Mouse (Mus musculus) urinary bladder, postnatal 25 days (tissue): ENCODE data around the gene 5730522E02Rik.
"Not testable (repeated sequence)": the region's sequence is repeated elsewhere in the genome, so short reads cannot be mapped to it uniquely, and the experiment has no call there.

Experiments used
- DNase-seq: peaks from one replicate; pipeline ENCODE4 v3.0.0; 2022; ENCODE audit warnings: low spot score

Gene 5730522E02Rik

DNA sequence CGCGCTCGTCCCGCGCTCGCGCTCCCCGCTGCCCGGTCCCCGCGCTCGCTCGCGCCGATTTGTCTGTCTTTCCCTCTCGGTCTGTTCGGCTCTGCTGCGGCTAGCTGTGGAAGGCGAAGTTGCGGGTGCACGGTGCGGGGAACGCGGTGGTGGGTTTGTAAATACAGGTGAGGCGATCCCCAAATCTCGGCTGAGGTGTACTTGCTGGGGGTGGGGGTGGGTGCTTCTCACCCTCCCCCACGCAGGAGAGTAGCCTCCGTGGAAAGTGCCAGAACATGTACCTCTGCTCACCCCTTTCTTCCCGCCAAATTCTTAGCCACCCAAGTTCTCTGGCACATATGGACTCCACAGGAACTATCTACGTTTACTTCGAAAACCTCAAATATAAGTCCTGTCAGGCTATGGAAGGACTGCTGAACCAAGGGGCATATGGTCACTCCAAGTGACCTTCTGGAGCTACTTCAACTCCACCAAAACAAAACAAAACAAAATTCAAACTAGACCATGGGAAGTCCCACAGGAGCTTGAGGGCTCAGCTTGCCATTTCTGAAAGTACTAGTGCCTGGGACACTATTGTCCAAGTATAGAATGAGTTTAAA, at the start of gene 5730522E02Rik:
5730522E02Rik (minus strand) TSS at position 182 of the 599 bp plus-strand sequence.
- no peak for DNase-seq

DNA sequence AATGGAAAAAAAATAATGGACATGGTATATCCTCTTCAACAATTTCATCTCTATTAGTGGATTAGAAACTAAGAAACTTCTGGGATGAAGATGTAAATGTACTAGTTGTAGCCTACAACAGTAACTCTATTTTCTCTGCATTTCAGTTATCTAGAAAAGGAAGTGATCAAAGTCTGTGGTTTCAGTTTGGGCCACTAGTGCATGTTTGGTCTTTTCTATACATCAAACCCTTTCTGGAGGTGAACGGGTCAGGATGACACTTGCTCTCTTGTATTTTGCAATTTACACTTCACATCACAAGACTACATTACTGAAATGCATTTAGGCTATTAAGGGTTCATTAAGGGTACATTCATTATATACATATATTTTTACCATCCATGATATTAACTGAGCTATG, 26.0 kb upstream of the 5730522E02Rik start:
- no peak for DNase-seq

DNA sequence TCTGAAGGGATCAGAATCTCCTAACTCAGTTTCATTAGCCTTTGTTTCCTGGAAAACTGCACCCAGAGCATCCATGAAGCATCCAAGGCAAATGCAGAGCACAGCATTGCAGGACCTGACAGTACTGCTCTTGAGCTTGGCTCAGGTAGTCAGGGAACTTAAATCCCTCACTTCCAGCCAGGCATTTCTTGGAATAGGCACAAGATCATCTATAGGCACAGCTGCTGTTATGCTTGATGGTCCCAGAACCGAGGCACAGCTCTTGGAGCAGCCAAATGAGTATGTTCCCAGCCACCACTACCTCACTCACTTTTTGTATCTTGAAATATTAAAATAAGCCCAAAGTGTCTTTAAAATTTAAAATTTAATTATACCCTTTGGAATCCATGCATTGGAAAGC, 19.3 kb upstream of the 5730522E02Rik start:
- no peak for DNase-seq

DNA sequence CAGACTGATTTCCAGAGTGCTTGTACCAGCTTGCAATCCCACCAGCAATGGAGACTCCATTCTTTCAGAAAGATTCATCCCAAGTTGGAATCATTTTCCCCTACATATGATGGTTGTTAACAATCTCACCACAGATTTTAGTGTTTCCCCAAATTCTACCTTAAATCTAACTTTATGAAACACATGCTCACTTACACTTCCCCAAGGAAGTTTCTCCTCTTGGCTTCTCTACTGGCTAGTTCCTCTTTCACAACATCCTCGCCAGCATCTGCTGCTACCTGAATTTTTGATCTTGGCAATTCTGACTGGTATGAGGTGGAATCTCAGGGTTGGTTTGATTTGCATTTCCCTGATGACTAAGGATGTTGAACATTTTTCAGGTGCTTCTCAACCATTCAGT, 3.1 kb upstream of the 5730522E02Rik start:
- DNase-seq: not testable (repeated sequence)

DNA sequence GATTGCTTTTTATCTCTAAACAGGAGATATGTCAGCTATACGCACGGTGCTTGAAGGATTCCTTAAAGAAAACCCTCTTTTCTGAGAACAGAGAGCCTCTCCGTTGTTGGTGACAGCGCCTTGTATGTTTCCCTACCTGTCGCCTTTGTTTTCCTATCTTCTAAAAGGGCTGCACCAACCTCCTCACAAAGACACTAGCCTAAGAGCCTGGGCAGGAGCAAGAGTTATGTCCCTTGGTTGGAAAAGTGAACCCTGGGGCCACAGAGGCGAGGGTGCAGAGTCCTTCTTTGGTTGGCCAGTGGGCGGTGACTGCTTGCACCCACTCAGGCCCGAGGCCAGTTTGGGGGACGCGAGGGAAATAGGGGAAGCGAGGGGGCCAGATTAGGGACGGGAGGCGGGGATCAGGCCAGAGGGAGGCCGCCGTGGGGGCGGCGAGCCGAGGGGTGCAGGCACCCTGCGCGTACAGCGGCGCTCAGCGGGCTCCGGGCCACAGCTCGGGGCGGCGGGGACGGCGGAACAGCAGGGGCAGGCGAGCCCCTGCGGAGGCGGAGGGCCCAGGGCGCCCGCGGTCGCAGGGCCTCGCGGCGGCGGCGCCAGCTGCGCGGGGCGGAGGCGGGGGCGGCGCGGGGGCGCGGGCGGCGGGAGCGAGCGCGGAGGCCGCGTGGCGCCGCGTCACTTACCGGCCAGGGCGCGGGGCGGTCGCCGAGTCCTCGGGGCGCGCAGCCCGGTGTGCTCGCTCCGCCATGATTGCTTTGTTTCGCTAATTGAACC, 567 bp downstream of the 5730522E02Rik start:
- DNase-seq: peak; percentile 45

DNA sequence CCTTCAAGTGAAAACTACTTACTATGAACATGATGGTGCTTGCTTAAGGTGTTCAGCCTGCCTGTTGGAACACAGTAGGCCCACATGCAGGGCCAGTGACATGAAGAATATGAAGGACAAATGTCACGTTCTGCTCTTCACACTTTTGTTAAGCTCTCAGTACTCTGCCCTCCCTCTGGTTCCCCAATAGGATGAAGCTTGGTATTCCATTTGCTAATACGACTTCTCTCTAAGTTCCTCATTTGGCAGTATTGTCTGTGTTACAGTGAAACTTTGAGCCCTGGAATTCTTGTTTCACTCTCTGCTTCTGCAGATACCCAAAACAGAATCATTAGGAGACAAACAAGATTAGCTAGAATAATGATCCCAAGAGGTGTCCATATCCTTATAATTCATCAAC, 7.1 kb downstream of the 5730522E02Rik start:
- no peak for DNase-seq

DNA sequence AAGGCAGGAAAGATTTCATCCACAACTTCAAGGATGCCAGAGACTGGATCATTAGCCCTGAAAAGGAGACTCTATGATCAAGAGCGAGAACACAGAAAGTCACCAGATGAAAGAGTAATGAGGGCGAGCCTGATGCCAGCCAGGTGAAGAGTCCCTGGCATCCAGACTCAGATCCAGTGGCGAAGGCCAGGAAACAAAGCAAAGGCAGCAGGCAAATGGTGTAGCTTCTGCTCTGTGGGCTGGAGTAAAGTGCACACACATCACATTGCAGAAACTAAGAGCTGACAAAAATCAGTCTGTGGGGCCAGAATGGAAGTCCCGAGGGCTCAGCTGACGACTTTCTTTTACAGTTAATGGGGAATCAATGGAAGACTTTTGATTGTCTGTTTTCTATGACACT, 7.7 kb downstream of the 5730522E02Rik start:
- no peak for DNase-seq

DNA sequence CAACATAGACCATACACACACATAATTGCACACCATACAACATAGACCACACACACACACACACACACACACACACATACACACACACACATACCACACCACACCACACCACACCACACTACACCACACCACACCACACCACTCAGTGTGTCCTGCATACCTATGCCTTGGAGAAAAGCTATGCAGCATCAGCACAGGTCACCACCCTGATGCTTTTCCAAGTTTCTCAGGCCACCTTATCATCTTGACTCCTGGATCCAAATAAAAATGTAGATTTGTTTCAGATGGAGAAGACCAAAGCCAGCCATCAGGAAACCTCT, 8.8 kb downstream of the 5730522E02Rik start:
- DNase-seq: no peak

DNA sequence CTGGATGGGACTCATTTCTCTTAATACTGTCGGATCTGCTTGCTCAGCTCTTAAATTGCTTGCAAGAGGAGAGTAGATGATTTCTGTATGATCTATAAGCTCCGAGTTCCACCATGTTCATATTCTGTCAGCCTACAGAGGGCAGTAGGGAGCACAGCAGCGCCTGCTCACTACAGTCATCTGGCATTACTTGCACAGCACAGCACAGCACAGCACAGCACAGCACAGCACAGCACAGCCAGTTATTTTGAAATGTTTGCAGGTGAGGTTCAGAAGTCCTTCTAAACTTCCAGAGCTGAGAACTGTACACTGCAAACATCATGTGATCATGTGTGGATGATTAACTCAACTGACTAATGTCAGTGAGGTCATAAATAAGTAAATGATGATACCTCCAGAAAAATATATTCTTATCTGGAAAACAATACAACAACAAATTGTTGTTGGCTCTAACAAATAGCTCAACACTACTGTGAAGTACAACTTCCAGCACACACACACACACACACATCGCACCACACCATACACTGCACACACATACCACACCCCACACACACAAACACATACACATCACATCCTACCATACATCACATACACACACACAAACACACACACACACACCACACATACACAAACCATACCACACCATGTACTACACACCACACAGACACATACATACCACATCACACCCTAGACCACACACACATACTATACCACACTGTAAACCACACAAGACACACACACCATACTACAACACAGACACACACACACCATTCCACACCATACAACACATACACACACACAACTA, 9.4 kb downstream of the 5730522E02Rik start:
- DNase-seq: peak; percentile 47

DNA sequence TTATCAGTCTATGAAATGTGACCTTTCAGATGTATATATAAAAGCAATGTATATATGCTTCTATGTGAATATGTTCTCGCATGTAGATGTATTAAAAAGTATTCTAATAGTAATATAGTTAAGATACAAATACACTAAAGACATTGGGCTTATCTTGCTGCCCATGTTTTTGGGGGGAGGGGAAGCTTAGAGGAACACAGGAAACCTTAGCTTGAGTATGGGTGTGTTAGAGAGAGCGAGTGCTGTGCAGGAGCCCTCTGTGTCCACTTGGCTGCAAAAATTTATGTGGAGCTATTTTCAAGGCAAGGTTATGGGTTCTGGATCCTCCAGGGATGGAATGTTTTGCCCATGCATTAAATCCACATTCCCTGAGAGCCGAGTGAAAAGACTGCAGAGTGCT, 15.1 kb downstream of the 5730522E02Rik start:
- DNase-seq: no peak

DNA sequence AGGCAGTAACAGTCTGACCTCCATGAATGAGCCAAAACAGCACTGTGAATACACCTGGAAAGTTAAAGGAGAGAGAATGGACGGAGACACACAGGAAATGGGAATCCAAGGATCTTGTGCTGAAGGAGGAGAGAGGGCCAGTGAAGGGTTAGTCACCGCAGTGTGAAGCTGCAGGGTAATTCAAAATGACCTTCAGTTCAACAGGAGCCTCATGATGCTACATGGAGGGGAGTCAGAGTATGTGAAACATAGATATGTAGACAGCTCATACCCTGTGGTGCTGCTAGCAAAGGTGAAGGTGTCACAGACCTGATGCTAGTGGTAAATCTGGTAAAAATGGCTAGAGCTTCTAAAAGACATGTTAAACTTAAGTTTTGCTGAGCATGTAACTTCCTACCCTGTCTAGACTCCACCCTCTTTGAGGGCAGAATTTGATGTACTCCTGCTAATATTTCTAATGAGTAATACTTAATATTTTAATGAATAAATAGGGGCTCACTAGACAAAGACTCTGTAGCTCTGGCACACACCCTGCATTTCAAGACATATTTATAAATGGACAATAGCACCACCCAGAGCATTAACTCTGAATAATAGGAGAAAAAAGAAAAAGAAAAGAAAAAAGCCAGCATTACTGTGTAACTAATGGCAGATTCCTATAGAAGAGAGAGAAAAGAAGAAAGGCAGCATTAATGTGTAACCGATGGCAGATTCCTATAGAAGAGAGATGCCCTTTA, 23.2 kb downstream of the 5730522E02Rik start:
- DNase-seq: no peak

DNA sequence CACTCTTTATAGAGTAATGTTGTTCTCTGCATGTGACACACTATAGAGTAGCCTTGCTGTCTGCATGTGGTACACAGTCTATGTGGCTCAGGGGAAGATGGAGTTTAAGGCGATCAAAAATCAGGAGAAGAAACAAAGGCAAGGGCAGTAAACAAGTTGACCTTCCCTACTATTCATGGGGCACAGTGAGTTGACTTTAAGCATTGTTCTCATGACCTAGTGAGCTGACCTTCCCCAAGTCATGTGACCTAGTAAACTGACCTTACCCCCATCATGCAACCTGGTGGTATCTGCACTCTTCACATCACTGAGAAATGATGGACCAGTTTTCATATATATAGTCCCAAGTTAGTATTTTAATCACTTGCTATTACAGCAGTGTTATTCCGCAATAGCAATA, 40.0 kb downstream of the 5730522E02Rik start:
- DNase-seq: no peak

DNA sequence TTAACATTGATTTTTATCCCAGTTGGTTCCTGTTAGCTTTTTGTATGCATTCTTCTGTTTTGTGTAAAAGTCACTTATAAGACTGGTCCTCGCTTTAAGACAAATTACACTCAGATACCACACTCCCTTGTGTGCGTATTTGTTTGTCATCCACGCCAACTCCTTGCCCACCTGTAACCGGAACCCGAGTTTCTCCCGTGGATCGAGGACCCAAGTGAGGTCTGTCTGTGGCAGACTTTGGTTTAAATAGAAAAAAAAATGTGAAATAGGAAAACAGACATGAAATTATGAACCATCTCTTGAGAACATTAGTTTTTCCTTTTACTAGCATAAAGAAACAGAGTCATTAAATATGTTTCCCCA, 43.0 kb downstream of the 5730522E02Rik start:
- no peak for DNase-seq

DNA sequence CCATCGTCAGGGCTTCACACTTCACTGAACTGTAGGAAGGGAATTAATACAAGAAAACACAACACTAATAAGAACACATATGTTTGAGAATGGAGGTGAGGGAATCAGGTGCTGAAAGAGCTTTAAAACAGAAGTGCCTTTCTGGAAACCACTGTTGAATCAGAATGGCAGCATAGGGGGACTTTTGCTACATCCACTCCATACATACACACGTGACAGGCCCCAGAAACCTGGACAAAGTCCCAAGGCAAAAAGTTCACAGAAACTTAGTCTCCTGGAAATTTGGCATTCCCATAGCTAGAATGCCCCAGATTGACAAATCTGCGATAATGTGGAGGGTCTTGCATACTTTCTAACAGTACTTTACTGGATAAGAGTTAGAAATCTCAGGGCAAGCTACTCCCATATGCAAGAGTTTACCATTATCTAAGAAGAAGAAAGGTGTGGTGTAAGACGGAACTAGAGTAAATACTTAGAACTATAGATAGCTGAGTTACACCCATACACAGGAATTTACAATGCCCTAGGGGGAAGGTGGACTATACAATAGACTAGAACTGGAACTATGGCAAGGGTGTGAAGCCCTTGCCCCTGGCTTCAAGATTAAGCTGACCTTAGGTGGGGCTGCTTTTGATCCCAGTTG, 43.5 kb downstream of the 5730522E02Rik start:
- DNase-seq: no peak

DNA sequence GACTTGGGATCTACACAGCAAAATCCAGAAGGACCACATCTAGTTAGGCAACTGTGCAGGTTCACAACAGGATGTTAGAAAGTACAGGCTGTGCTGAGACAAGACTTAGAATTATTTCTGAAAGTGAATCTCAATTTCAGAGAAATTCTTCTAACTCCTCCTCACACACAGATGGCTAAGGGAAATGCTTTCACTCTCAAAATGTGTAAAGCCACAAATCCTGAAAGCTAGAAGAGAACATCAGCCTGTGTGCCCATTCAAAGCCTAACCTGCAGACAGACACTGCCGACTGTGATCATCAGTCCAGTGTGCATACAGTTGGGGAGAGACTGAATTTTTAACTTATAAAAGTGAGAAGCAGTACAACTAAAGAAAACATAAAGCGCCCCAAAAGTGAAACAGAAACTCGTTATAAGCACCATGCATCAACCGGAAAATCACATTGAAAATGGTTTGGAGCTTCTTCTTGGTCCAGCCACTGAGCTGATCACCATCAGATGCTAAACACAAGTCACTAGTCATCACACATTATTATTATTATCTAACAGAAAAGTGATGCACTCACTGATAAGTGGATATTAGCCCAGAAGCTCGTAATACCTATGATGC, 45.8 kb downstream of the 5730522E02Rik start:
- no peak for DNase-seq

DNA sequence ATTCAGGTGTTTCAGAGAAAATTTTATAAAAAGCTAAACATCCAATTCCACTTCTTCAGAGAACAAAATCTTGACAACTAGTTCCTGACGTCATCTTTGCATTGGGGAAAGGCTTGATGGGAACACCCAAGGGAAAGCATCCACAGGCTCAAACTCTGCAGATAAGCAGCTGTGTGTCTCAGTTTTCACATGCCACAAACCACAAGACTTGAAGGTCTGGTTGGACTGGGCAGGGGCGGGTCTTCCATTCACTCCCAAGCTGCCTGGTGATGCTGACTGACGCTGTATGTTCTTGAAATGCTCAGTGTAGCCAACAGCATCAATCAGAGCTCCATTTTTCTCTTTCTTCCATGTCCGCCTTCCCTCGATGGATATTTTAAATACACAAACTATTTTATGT, 49.2 kb downstream of the 5730522E02Rik start:
- DNase-seq: no peak

DNA sequence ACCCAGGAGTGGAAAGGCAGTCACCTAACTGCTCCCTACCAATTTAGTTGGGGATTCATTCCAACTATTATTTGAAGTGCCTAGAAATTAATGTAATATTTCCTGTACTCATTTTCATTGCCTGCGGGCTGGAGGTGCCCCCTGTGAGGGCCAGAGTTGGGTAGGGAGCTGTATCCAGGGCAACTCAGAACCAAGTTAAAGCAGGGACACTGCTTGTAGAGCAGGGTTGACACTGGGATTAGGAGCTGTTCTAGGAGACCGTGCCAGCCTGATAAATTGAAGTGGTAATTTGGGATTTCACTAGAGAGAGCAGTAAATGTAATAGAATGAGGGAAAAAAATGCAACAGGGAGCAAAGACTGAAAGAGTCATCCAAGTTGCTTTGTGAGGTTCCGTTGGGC, 51.5 kb downstream of the 5730522E02Rik start:
- DNase-seq: no peak

DNA sequence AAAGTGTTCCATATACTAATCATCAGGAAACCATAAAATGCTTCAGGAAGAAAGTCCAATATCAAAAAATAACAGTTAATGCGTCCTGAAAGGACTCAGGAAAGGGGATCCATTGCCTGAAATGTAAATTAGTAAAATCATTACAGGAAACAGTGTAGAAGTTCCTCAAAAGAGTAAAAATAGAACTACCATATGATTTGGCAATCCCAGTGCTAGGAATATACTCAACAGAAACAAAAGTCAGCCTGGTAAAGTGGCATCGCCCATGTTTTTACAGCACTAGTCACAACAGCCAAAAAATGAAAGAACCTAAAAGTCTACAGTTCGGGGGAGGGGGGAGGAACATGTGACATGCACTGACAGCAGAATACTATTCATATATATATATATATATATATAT, 70.5 kb downstream of the 5730522E02Rik start:
- no peak for DNase-seq

DNA sequence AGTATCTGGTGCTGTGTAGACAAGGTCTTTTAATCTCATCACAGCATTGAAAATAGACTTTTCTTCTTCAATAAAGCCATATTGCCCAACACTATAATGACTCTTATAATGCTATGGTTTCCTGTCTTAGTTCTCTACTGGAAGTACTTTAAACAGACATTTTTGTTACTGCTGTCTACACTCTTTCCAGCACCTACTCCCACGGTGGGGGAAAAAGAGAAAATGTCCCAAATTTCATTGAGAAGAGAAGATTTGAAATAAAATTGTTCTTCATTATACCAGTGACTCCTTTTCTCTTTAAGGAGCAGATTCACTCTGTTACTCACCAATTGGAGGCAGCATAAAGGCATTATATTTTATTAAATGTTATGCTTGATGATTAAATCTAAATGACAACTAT, 72.5 kb downstream of the 5730522E02Rik start:
- DNase-seq: no peak

DNA sequence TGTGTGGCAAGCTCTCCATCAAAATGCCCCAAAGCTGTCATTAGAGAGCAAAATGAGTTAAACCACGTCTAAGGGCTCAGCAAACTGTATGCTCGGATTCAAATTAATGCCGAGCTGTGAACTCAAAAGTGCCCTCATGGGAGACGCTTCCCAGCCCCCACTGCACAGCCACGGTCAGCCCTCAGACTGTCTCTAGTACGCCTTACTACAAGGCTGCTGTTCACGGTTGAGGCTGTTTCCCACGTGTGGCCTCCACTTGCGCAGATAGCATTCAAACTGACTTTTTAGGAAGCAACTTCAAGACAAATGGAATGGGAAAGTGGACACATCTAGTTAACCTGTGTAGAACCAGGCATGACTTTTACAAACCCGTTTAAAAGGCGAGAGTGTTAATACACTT, 79.7 kb downstream of the 5730522E02Rik start:
- DNase-seq: no peak

DNA sequence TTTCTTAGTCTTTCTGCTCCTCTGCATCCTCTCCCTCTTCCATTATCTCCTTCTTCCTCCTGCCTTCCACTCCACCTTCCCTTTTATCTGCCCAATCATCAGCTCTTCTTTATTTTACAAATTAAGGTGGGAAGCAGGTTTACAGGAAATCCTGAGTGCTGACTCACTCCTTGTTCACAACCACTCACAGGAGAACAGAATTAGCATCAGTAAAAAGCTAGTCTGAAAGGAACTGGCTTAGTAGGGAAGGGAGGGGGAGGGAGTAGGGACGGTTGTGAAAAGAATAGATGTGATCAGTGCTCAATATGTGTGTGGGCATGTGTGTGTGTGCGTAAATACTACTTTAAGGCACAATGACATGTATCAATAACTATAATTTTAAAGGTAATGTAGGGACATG, 81.5 kb downstream of the 5730522E02Rik start:
- DNase-seq: no peak

DNA sequence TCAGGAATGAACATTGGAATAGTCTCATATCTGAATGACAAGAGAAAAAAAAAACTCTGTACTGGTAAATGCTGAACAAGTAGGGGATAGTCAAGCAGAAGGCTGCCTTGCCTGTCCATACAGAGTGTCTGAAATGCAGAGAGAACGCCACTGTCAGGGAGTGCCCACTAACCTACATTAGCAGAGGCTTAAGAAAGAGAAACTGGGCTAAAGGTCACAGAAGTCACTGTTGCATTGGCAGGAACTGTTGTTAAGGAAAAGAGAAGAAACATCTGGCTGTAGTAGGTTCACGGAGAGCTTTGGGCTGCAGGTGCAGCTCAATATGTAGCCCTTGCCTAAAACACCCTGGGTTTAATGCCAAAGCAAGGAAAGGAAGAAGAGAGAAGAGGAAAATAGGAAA, 82.2 kb downstream of the 5730522E02Rik start:
- DNase-seq: no peak
